Mouse (Mus musculus): ENCODE results near the gene Nmrk2. TPM values are rescaled to one million over a fixed set of nuclear protein-coding genes. Genes with fewer than 3 reads are reported as not detected.
A peak's percentile ranks its signal among the peaks of the same experiment; 100 is the strongest.
"Not testable (repeated sequence)": the region's sequence is repeated elsewhere in the genome, so short reads cannot be mapped to it uniquely, and the experiment has no call there.

The Nmrk2 gene
- polyA plus RNA-seq, 1 experiment: not detected

DNA sequence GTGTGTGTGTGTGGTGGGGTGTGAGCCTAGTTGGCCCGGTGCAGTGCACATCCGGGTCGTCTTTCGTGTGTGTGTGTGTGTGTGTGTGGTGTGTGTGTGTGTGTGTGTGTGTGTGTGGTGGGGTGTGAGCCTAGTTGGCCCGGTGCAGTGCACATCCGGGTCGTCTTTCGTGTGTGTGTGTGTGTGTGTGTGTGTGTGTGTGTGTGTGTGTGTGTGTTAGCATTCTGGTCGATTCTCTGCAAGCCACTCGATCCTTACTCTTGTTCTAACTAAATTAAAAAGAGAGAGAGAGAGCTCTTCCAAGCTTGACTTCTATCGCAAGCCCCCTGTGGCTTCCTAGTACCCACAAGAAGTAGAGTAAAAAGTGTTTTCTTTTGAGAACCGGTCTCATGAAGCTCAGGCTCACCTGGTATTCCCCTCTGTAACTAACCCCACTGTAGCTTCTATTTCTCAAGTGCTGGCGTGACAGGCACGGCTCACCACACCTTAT is 32.4 kb downstream of the Nmrk2 start:
- 4% methylated on average over 14 of the region's 14 CpGs for WGBS
- not testable (repeated sequence) for DNase-seq (ENCODE audit: low read depth, low spot score)

DNA sequence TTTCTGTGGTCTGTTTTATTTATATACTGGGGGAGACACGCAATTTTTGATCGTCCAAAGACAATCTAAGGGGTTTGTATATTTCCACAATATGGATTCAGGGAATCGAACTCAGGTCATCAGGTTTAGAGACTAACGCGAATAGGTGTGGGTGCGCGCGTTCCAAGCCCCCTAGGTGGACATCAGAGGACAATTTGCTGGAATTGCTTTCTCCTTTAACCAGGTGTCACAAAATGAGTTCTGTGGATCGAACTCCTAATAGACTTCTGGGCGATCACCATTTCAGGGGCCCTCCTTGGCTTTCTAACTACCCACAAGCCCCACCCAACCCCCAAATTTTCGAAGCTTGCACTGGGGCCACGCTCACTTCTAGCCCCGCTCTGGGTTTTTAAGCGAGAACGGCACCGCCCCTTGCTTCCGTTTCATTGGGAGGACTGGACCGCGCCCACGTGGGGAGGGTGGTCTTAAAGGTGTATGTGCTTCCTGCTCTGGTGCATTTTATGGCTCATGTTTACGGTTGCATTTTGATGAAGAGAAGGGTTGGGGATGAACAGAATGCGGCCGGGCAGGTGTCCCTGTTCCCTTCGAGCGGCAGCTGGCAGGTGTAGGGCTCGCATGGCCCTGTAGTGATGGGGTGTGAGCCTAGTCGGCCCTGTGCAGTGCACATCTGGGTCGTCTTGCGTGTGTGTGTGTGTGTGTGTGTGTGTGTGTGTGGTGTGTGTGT is 33.2 kb downstream of the Nmrk2 start:
- under 1% methylated on average over 29 of the region's 29 CpGs for WGBS
- no peak for DNase-seq (ENCODE audit: low read depth, low spot score)

DNA sequence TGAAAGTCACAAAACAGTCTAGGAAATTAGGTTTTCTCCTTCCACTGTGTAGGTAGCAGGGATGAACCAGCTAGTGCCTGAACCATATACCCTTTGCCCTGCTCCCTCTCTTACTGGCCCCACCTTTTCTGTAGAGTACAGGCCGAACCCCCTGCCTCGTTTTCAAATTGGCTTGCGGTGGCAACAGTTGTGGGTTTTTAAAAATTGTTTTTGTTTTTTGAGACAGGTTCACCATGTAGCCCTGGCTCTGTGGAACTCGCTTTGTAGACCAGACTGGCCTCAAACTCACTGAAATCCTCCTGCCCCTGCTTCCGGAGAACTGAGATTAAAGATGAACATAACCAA is 33.8 kb downstream of the Nmrk2 start:
- 3% methylated on average over 5 of the region's 5 CpGs for WGBS
- DNase-seq (ENCODE audit: low read depth, low spot score): no peak

DNA sequence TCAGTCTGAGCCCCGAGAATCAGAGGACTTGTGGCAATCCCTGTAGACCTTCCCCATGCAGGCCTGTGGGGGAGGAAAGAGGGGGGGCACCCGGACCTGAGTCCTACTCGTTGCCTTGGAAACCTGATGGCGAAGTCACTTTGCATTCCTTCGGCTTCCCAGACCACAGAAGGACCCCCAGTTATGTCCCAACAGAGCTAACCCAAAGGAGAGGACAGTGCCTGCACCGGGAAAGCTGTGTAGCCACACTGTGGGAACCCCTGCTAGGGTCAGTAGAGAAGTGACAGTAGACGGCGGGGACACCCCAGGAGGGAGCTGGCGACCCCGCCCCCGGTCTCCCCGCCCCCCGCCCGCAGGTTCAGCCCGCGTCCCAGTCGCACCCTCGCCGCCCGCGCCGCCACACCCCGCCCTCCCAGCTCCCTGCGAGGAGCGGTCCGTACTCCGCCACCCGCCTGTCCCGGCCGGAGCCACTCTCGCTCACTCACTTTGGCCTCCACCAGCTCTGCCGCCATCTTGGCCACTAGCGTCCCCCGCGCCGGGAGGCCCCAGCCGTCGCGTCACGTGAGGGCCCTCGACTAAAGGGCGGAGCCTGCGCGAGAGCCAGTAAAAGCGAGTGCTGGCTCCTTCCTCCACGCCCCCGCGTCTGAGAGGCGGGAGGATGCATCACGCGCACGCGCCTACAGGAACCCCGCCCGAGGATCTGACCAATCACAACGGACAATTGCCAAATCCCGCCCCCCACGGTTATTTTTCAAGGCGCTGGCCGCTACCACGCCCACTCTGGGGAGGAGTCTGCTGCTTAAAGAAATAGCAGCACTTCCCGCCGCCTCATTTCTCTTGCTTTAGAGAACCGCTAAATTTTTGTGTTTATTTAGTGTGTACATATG is 34.4 kb downstream of the Nmrk2 start, which contains the start of gene Pias4:
Gene Pias4 (minus strand): TSS at position 724 of the 887 bp plus-strand sequence.
- under 1% methylated on average over 64 of the region's 64 CpGs for WGBS

DNA sequence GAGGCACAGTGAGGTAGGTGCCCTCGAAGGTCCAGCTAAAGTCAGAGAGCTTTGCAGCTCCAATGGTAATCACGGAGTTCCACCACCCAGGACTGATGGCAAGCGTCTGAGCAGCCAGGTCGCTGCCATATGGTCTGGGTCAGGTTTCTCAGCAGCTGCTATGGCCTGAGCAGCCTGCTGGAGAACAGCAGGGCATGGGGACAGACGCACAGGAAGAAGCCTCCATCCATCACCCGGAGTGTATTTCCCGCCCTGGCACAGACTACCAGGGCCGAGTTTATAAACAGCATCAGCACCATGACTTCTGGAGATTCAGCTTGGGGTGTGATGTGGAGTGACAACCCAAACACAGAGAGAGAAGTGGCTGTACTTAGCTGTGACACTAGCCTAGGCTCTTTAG is 36.7 kb downstream of the Nmrk2 start:
- WGBS: 71% methylated on average over 8 of the region's 8 CpGs
- DNase-seq (ENCODE audit: low read depth, low spot score): no peak

More for the DNA sequence above, 34.4 kb downstream of the Nmrk2 start, which contains the start of gene Pias4:
- DNase-seq (ENCODE audit: low read depth, low spot score): peak; percentile 94

DNA sequence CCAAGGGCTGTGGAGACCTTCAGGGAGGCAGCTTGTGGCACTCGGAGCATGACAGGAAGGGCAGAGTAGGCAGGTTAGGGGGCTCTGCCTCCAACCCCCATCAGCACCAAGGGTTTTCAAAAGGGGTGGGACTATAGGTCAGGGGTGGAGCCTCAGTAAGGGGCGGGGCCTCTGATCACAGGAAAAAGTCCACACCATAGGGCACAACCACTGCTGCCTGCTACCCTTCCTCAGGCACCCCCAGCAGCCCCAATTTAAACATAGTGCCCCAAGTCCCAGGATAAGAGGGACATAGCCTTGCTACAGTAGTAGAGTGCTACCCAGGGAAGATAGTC is 39.6 kb downstream of the Nmrk2 start:
- 66% methylated on average over 2 of the region's 2 CpGs for WGBS
- DNase-seq (ENCODE audit: low read depth, low spot score): no peak

DNA sequence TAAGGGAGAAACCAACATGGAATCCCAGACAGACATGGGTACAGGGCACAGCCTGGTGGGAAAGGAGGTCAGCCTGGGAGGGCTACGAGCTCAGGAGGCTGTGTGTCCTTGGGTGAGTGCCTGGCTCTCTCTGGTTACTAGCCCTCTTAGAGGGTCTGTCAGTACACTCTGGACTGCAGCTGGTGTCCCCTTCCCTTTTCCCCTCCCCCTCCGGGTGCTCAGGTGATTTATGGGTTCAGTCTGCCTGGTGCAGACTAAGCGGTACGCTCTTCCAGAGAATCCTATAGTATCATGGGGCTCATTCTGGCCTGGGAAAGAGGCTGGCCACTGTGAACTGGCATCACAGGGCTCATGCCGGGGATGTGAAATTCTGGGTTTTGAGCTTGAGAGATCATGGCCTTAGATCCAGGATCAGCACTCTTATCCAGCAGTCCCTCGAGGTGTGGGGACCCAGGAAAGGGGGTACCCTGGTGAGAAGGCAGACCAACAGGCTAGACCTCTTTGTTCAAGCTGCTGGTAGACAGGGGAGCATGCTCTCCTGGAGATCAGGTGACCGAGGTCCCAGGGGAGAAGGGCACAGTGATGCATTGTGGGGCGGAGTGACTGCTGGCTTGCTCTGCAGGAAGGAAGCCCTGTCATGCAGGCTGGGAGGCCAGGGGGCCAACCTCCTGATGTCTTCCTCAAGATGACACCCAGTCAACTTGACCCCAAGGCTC is 40.1 kb downstream of the Nmrk2 start:
- 71% methylated on average over 8 of the region's 8 CpGs for WGBS
- DNase-seq (ENCODE audit: low read depth, low spot score): no peak

DNA sequence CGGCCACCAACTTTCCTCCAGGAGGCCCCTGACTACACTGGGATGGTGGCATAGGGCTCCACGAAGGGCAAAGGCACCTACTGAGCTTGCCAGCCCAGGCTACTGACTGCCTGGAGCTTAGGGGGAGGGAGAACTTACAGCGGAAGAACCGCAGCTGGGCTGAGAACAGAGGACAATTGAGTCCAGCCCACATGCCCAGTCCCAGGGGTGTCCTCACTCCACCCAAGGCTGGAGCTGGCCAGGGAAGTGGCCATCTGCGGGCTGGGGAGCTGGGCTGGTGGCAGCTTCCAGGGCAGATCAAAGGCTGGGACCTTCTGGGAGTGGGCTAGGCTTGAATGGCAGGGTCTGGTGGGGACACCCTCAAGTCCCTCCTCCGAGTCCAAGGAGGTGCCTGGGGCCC is 47.1 kb downstream of the Nmrk2 start:
- no peak for DNase-seq (ENCODE audit: low read depth, low spot score)

DNA sequence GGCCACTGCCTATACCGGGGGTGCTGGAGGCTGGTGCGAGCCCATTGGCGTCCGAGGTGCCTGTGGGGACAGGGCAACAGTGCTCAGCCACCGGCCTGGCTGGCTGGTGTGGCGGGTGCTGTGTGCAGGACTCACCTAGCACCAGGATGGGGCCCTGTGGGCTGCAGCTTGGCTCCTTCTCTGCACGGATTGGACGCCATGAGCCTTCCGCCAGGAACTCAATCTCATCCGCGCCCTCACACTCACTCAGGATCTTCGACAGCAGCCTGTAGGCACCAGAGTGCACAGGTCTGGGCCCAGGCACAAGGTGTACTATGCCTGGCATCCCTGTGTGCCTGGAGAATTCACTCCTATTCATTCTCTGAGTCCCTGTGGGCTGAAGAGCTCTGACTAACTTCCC is 47.5 kb downstream of the Nmrk2 start:
- 88% methylated on average over 12 of the region's 12 CpGs for WGBS

More for the DNA sequence above, 47.1 kb downstream of the Nmrk2 start:
- 71% methylated on average over 6 of the region's 6 CpGs for WGBS

DNA sequence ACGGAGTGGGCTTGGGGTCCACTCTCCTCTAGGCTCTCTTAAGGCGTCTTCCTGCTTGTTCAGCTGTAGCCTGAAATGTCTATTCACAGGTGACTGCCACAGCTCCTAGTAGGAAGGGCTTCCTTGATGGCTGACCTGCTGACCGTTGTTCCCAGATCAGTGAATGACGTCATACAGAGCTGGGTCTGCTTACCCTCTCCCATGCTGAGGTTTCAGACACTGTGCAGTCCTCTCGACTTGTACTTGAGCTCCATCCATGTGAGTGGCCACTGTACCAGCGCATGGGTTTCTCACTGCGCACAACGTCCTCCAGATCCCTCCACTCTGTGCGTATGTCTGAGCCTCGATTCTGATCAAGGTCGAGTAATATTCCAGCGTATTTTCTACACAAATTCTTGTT is 49.2 kb downstream of the Nmrk2 start:
- WGBS: 60% methylated on average over 12 of the region's 12 CpGs
- no peak for DNase-seq (ENCODE audit: low read depth, low spot score)

More for the DNA sequence above, 47.5 kb downstream of the Nmrk2 start:
- no peak for DNase-seq (ENCODE audit: low read depth, low spot score)

DNA sequence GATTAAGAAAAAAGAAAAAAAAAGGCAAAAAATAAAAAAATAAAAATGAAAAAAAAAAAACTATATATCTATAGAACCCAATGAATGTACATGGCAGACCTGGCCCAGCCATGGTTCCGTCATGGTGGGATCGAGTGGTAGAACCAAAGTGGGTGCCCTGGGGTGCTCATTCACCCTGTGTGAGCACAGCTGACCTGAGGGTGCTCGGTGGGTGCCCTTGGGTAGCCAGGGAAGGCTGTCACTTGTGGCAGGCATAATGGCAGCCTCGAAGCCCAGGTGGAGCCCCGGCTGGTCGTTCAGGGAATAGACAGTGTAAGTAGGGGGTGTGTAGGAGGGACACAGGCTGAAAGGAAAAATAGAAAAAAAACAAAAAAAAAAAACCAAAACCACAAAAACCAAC is 50.6 kb downstream of the Nmrk2 start:
- WGBS: 62% methylated on average over 6 of the region's 6 CpGs
- no peak for DNase-seq (ENCODE audit: low read depth, low spot score)

Other genes starting within 250 kb of the Nmrk2 start
- gene Gng7, start 187.1 kb downstream of the Nmrk2 start, polyA plus RNA-seq (2012; rRNA removed): 0.83 and 1.1 TPM in 2 replicates
- 0.22 and 0.36 TPM in 2 replicates for gene Diras1, start 176.4 kb downstream of the Nmrk2 start, polyA plus RNA-seq (2012; rRNA removed)
- 26.3 and 26.5 TPM in 2 replicates for gene Slc39a3, start 164.6 kb downstream of the Nmrk2 start, polyA plus RNA-seq (2012; rRNA removed)
- gene Sgta, start 141.9 kb downstream of the Nmrk2 start, polyA plus RNA-seq (2012; rRNA removed): 143 and 164 TPM in 2 replicates
- 31.5 and 36.1 TPM in 2 replicates for gene Thop1, start 132.0 kb downstream of the Nmrk2 start, polyA plus RNA-seq (2012; rRNA removed)
- 38.1 and 162 TPM in 2 replicates for gene Creb3l3, start 103.2 kb downstream of the Nmrk2 start, polyA plus RNA-seq (2012; rRNA removed)
- gene Map2k2, start 96.1 kb downstream of the Nmrk2 start, polyA plus RNA-seq (2012; rRNA removed): 212 and 265 TPM in 2 replicates
- 47.6 and 80.0 TPM in 2 replicates for gene Zbtb7a, start 66.8 kb downstream of the Nmrk2 start, polyA plus RNA-seq (2012; rRNA removed)
- 40.4 and 40.5 TPM in 2 replicates for gene Pias4, start 34.1 kb downstream of the Nmrk2 start, polyA plus RNA-seq (2012; rRNA removed)
- 1,127 and 1,546 TPM in 2 replicates for gene Eef2, start 25.4 kb downstream of the Nmrk2 start, polyA plus RNA-seq (2012; rRNA removed)
- 78.5 and 80.1 TPM in 2 replicates for gene Dapk3, start 19.0 kb downstream of the Nmrk2 start, polyA plus RNA-seq (2012; rRNA removed)
- gene 4930442H23Rik, start 18.2 kb downstream of the Nmrk2 start, polyA plus RNA-seq (2012; rRNA removed): not detected in 2 replicates
- gene Atcay, start 28.8 kb upstream of the Nmrk2 start, polyA plus RNA-seq (2012; rRNA removed): 0.70 and 0.76 TPM in 2 replicates
- gene Zfr2, start 31.1 kb upstream of the Nmrk2 start, polyA plus RNA-seq (2012; rRNA removed): 5.1 and 8.2 TPM in 2 replicates
- 6.5 and 9.5 TPM in 2 replicates for gene Matk, start 50.9 kb upstream of the Nmrk2 start, polyA plus RNA-seq (2012; rRNA removed)
- gene Mrpl54, start 64.9 kb upstream of the Nmrk2 start, polyA plus RNA-seq (2012; rRNA removed): 109 and 119 TPM in 2 replicates
- gene Apba3, start 64.9 kb upstream of the Nmrk2 start, polyA plus RNA-seq (2012; rRNA removed): 72.7 and 114 TPM in 2 replicates
- 140 and 172 TPM in 2 replicates for gene Tjp3, start 89.5 kb upstream of the Nmrk2 start, polyA plus RNA-seq (2012; rRNA removed)
- gene Pip5k1c, start 90.9 kb upstream of the Nmrk2 start, polyA plus RNA-seq (2012; rRNA removed): 30.6 and 43.4 TPM in 2 replicates
- gene Cactin, start 119.1 kb upstream of the Nmrk2 start, polyA plus RNA-seq (2012; rRNA removed): 25.7 and 28.1 TPM in 2 replicates
- 7.0 and 8.0 TPM in 2 replicates for gene Tbxa2r, start 126.7 kb upstream of the Nmrk2 start, polyA plus RNA-seq (2012; rRNA removed)
- gene Gipc3, start 141.2 kb upstream of the Nmrk2 start, polyA plus RNA-seq (2012; rRNA removed): 0.78 and 0.95 TPM in 2 replicates
- 83.6 and 98.6 TPM in 2 replicates for gene Hmg20b, start 148.4 kb upstream of the Nmrk2 start, polyA plus RNA-seq (2012; rRNA removed)
- gene Mfsd12, start 155.4 kb upstream of the Nmrk2 start, polyA plus RNA-seq (2012; rRNA removed): 12.1 and 13.6 TPM in 2 replicates
- gene 4930404N11Rik, start 163.8 kb upstream of the Nmrk2 start, polyA plus RNA-seq (2012; rRNA removed): 3.6 and 4.6 TPM in 2 replicates
- 81.5 and 85.5 TPM in 2 replicates for gene Fzr1, start 176.5 kb upstream of the Nmrk2 start, polyA plus RNA-seq (2012; rRNA removed)
- gene Dohh, start 182.4 kb upstream of the Nmrk2 start, polyA plus RNA-seq (2012; rRNA removed): 48.2 and 60.4 TPM in 2 replicates
- gene Gm48551, start 182.4 kb upstream of the Nmrk2 start, polyA plus RNA-seq (2012; rRNA removed): 3.3 and 3.7 TPM in 2 replicates
- 0.98 and 4.1 TPM in 2 replicates for gene Gm48552, start 187.0 kb upstream of the Nmrk2 start, polyA plus RNA-seq (2012; rRNA removed)
- gene Smim24, start 191.0 kb upstream of the Nmrk2 start, polyA plus RNA-seq (2012; rRNA removed): 2,134 and 4,482 TPM in 2 replicates

Measured in large intestine, adult 2 months (tissue).